Mouse (Mus musculus): ENCODE measurements around the gene Upb1. TPM values are rescaled to one million over a fixed set of nuclear protein-coding genes. Genes with fewer than 3 reads are reported as not detected.
"Not testable (repeated sequence)": the region's sequence is repeated elsewhere in the genome, so short reads cannot be mapped to it uniquely, and the experiment has no call there.

Upb1 gene
- polyA plus RNA-seq, 1 experiment from 2014 or later, result 0.49 TPM

GRCm38 (mm10) chr10:75462728-75463127, 61.8 kb downstream of the Upb1 start:
- H3K9me3 ChIP-seq, result no peaks in the 10 kb centered on the region
- H3K36me3 ChIP-seq, result no peaks in the 10 kb centered on the region
- no peak overlapping the region for H3K27ac ChIP-seq
- WGBS, result 77% methylated on average over 3 of the region's 3 CpGs
- no peak overlapping the region for H3K4me2 ChIP-seq (replicated peaks)
- H3K4me1 ChIP-seq, result peaks cover 10% of the 10 kb centered on the region
- H3K27me3 ChIP-seq, result no peaks in the 10 kb centered on the region
- H3K4me3 ChIP-seq, result no peak overlapping the region
- no peak overlapping the region for H3K9ac ChIP-seq
- ATAC-seq (ENCODE audit: insufficient number of reproducible peaks, insufficient read depth, low FRiP score, low TSS enrichment), result no peak

DNA sequence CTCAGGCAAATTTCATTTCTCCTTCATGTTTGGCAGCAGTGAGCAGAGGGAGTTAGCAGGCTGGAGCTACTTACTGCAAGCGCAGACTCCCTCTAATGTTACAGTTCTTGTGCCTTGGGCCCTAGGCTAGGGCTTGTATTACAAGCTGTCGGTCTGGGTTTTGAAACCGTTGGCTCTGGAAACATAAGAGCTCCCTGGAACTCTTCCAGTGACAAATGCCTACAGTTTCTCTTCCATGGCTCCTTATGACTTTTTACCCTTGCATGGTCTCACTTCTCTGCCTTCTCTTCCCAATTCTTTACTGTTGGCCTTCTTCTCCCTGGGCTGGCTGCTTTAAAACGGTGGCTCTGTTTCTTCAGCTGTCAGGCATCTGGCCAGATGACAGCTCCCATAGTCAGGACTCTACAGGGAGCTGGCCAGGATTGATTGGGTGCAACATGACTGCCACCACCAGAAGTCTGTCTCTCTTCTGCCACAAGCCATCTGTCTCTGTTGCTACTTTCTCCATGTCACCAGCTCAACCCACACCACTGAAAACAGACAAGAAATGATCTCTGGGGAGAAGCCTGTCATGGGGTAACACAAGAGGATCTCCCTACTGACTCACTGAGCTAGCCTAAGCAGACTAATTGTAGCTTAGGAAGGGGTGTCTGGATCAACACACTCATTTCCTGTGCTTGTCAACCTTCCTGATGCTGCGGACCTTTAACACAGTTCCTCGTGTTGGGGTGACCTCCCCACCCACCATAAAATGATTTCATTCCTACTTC, 65.1 kb downstream of the Upb1 start:
- peak; percentile 60; the same call in 1 of the 2 replicates for ATAC-seq (ENCODE audit: insufficient number of reproducible peaks, insufficient read depth, low FRiP score, low TSS enrichment)
- H3K9ac ChIP-seq, result no peak overlapping the region
- H3K27ac ChIP-seq, result peak overlapping the region; percentile 77
- no peaks in the 10 kb centered on the region for H3K36me3 ChIP-seq
- no peak overlapping the region for H3K4me3 ChIP-seq
- peaks cover 10% of the 10 kb centered on the region for H3K4me1 ChIP-seq
- no peaks in the 10 kb centered on the region for H3K27me3 ChIP-seq
- no peak overlapping the region; the same call in 1 of the 2 replicates for H3K4me2 ChIP-seq (replicated peaks)
- H3K9me3 ChIP-seq, result no peaks in the 10 kb centered on the region
- WGBS, result 37% methylated on average over 6 of the region's 6 CpGs

GRCm38 (mm10) chr10:75473411-75473810, 72.5 kb downstream of the Upb1 start:
- H3K27ac ChIP-seq, result no peak overlapping the region
- no peaks in the 10 kb centered on the region for H3K27me3 ChIP-seq
- H3K4me1 ChIP-seq, result peaks cover 3% of the 10 kb centered on the region; the same call in 1 of the 2 replicates
- H3K4me3 ChIP-seq, result no peak overlapping the region
- ATAC-seq (ENCODE audit: insufficient number of reproducible peaks, insufficient read depth, low FRiP score, low TSS enrichment), result no peak
- H3K9ac ChIP-seq, result no peak overlapping the region
- no peaks in the 10 kb centered on the region for H3K36me3 ChIP-seq
- H3K9me3 ChIP-seq, result no peaks in the 10 kb centered on the region
- WGBS, result 76% methylated on average over 8 of the region's 8 CpGs
- no peak overlapping the region for H3K4me2 ChIP-seq (replicated peaks)

DNA sequence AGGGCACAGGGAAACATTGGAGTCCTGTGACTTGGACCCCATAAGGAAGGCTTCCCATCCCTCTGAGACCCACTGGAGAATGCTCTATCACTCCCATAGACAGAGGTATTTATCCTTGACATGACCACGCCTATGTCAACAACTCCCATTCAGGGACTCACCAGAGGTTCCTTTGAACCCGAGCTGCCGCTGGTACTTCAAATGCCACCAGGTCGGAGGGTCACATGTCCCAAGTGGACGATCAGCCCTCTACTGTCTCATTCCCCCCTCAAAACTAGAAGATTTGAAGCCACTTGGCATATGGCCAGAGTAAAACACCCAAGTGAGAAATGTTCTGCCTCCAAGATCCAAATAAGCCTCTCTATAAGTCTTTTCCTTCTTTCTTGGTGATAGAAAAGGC, 73.7 kb downstream of the Upb1 start:
- Histone ChIP-seq H3K27me3 (no peaks in the 10 kb centered on the region), H3K36me3 (no peaks in the 10 kb centered on the region), H3K4me2 (replicated peaks) (no peak overlapping the region), H3K9ac (no peak overlapping the region), H3K4me1 (peaks cover 3% of the 10 kb centered on the region; the same call in 1 of the 2 replicates), H3K9me3 (no peaks in the 10 kb centered on the region), H3K4me3 (no peak overlapping the region), H3K27ac (no peak overlapping the region)
- ATAC-seq (ENCODE audit: insufficient number of reproducible peaks, insufficient read depth, low FRiP score, low TSS enrichment), result no peak
- WGBS, result 33% methylated on average over 5 of the region's 5 CpGs

DNA sequence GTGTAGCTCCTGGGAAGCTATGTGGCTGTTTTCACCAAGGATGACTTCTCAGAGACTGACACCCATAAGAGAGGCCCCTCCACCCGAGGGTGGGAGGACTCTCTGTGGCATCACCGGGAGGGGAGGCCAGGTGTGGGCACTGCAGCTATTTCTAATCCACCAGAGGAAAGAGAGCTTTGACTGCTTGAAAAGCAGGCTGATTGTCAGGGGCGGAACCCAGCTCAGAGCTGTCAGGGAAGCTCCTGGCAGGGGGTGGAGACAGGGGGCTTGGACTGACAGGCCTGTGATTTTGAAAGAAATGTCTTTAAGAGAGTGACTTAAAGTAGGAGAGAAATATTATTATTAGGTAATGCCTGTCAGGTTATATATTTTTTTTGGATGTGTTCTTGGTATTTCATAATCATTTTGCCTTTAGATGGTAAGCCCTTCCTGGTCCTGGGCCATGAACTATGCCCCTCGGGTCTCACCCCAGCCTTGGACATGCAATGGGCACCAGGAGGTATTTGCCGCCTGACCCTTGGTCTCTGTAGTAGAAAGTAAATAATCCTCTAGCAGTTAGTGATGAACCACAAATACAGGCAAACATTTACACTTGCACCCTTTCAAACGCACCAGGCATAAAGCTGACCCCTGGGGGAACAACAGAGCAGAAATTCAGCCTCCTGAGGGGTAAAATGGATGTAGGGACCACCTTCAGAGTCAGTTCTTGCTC, 74.4 kb downstream of the Upb1 start:
- H3K4me2 ChIP-seq (replicated peaks); H3K27ac ChIP-seq; ATAC-seq (ENCODE audit: insufficient number of reproducible peaks, insufficient read depth, low FRiP score, low TSS enrichment); H3K9me3 ChIP-seq; H3K36me3 ChIP-seq; H3K4me3 ChIP-seq; H3K27me3 ChIP-seq; H3K9ac ChIP-seq; H3K4me1 ChIP-seq: not testable (repeated sequence)
- 41% methylated on average over 5 of the region's 6 CpGs for WGBS

DNA sequence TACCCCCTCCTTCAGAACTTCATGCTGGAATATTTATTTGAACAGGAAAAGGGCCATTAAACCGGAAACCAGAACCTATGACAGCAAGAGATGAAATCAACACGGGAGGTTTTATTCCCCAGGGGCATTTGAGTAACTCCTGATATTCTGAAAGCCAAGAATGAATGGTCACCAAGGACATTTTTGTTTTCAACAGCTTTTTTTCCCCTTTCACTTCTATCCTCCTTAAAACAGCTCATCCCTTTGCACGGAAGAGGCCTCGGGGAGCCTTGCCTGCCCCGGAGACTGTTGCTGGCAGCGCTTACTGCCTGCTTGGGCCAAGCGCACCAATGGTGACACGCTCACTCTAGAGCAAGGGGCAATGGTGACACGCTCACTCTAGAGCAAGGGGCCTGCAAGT, 76.1 kb downstream of the Upb1 start:
- no peak for ATAC-seq (ENCODE audit: insufficient number of reproducible peaks, insufficient read depth, low FRiP score, low TSS enrichment)
- H3K9ac ChIP-seq, result no peak overlapping the region
- no peak overlapping the region for H3K4me2 ChIP-seq (replicated peaks)
- peaks cover 3% of the 10 kb centered on the region; the same call in 1 of the 2 replicates for H3K4me1 ChIP-seq
- H3K9me3 ChIP-seq, result no peaks in the 10 kb centered on the region
- 69% methylated on average over 9 of the region's 9 CpGs for WGBS
- H3K27me3 ChIP-seq, result no peaks in the 10 kb centered on the region
- no peaks in the 10 kb centered on the region for H3K36me3 ChIP-seq
- no peak overlapping the region for H3K27ac ChIP-seq
- no peak overlapping the region for H3K4me3 ChIP-seq

- no peaks in the 10 kb centered on the region for H3K36me3 ChIP-seq
- H3K27me3 ChIP-seq, result no peaks in the 10 kb centered on the region
- no peak overlapping the region for H3K4me3 ChIP-seq
- ATAC-seq (ENCODE audit: insufficient number of reproducible peaks, insufficient read depth, low FRiP score, low TSS enrichment), result no peak
- H3K4me2 ChIP-seq (replicated peaks), result no peak overlapping the region
- WGBS, result 83% methylated on average over 2 of the region's 2 CpGs
- H3K27ac ChIP-seq, result no peak overlapping the region
- no peaks in the 10 kb centered on the region for H3K9me3 ChIP-seq
- no peak overlapping the region for H3K9ac ChIP-seq
- H3K4me1 ChIP-seq, result no peaks in the 10 kb centered on the region
These were observed 79.0 kb downstream of the Upb1 start for GRCm38 (mm10) chr10:75479955-75480354.

DNA sequence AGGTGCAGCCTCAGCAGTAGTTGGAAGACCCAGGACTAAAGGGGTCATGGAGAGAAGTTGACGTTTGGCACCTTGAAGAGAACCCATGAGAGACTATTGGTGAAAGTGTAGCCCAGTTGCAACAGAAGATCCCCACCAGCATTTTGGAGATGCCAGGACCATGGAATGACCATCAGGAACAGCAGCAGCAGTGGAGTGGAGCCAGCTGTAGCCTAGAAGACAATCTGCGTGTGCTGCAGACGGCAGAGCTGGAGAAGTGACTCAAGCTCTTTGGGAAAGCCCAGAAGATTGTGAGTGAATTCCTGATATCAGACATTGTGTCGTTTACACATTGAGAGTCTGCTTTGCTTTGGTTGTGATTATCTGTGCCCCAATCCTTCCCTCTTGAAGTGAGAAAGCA, 80.8 kb downstream of the Upb1 start:
- no peak for ATAC-seq (ENCODE audit: insufficient number of reproducible peaks, insufficient read depth, low FRiP score, low TSS enrichment)

DNA sequence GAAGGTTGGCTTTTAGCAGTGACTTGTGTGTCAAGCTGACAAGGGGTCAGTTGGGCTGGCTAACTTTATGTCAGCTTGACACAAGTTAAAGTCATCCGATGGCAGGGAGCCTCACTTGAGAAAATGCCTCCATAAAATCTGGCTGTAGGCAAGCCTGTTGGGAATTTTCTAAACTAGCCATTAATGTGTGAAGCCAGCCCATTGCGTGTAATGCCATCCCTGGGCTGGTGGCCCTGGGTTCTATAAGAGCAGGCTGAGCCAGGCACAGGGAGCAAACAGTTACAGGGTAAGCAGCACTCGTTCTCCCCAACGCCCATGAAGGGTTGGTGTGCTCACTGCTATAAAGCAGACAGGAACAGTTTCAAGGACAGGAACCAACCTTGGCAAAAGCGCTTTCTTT, 81.4 kb downstream of the Upb1 start:
- Histone ChIP-seq H3K9ac (no peak overlapping the region), H3K4me1 (no peaks in the 10 kb centered on the region), H3K27me3 (no peaks in the 10 kb centered on the region), H3K4me3 (no peak overlapping the region), H3K9me3 (no peaks in the 10 kb centered on the region), H3K36me3 (no peaks in the 10 kb centered on the region), H3K27ac (no peak overlapping the region), H3K4me2 (replicated peaks) (no peak overlapping the region)
- WGBS, result 89% methylated on average over 5 of the region's 5 CpGs
- ATAC-seq (ENCODE audit: insufficient number of reproducible peaks, insufficient read depth, low FRiP score, low TSS enrichment), result no peak

More for the DNA sequence above, 80.8 kb downstream of the Upb1 start:
- Histone ChIP-seq H3K4me1 (no peaks in the 10 kb centered on the region), H3K27ac (no peak overlapping the region), H3K27me3 (no peaks in the 10 kb centered on the region), H3K9ac (no peak overlapping the region), H3K9me3 (no peaks in the 10 kb centered on the region), H3K36me3 (no peaks in the 10 kb centered on the region), H3K4me3 (no peak overlapping the region), H3K4me2 (replicated peaks) (no peak overlapping the region)
- WGBS, result 80% methylated on average over 4 of the region's 4 CpGs

DNA sequence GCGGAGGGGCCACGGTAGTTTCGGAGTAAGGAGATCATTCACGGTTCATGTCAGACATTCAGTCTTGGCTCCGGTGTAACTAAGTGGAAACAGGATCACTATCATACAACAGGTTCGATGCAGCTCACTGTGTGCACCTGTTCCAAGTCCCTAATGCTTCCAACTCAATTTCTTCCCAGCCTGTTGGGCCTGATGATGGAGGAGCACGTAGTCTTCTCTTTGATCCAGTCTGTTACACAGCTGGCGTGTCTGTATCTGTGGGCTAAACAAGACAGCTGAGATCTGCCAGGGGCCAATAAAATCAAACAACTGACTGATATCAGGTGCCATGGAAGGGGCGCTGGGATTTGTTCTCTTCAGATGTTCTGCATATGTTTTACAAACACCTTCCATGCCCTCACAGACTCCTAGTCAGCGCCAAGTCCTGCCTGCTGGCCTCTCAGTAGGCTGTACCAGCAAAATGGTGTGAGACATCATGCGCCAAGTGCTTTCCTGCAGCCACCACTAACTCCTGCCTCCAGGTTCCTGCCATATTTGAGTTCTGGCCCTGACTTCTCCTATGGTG, 82.1 kb downstream of the Upb1 start:
- ATAC-seq (ENCODE audit: insufficient number of reproducible peaks, insufficient read depth, low FRiP score, low TSS enrichment), result no peak
- Histone ChIP-seq H3K9me3 (no peaks in the 10 kb centered on the region), H3K4me3 (no peak overlapping the region), H3K9ac (no peak overlapping the region), H3K4me1 (no peaks in the 10 kb centered on the region), H3K27ac (no peak overlapping the region), H3K27me3 (no peaks in the 10 kb centered on the region), H3K36me3 (no peaks in the 10 kb centered on the region), H3K4me2 (replicated peaks) (no peak overlapping the region)
- WGBS, result 83% methylated on average over 11 of the region's 11 CpGs

DNA sequence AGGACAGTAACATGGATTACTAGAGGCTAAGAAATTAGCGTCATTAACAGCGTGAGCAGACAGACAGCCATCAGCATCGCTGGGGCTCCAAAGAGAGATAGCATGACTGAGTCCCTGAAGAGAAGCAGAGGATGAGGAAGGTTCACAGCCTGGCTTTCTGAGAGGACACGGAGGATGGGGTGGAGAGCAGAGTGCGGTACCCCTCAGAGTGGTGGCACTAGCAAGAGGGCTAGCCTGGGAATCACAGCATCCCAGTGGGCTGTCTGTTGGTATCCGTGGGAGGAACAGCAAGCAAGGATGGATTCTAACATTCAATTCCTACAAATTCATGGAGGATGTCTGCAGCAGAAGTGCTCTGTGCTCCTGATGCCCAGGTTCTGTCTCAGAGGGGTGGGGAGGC, 83.2 kb downstream of the Upb1 start:
- H3K9ac ChIP-seq, result no peak overlapping the region
- no peak overlapping the region for H3K4me3 ChIP-seq
- H3K27ac ChIP-seq, result no peak overlapping the region
- no peaks in the 10 kb centered on the region for H3K4me1 ChIP-seq
- ATAC-seq (ENCODE audit: insufficient number of reproducible peaks, insufficient read depth, low FRiP score, low TSS enrichment), result no peak
- H3K4me2 ChIP-seq (replicated peaks), result no peak overlapping the region
- no peaks in the 10 kb centered on the region for H3K36me3 ChIP-seq
- no peaks in the 10 kb centered on the region for H3K27me3 ChIP-seq
- WGBS, result 88% methylated on average over 6 of the region's 6 CpGs
- H3K9me3 ChIP-seq, result no peaks in the 10 kb centered on the region

- WGBS, result 67% methylated on average over 6 of the region's 6 CpGs
- Histone ChIP-seq H3K9me3 (no peaks in the 10 kb centered on the region), H3K9ac (no peak overlapping the region), H3K4me2 (replicated peaks) (no peak overlapping the region), H3K27me3 (no peaks in the 10 kb centered on the region), H3K36me3 (no peaks in the 10 kb centered on the region), H3K4me3 (no peak overlapping the region), H3K27ac (no peak overlapping the region), H3K4me1 (no peaks in the 10 kb centered on the region)
- no peak for ATAC-seq (ENCODE audit: insufficient number of reproducible peaks, insufficient read depth, low FRiP score, low TSS enrichment)
These were observed 83.9 kb downstream of the Upb1 start for GRCm38 (mm10) chr10:75484767-75485166.
